Mouse (Mus musculus) embryo, embryonic 9.5 days (tissue): ENCODE data around the gene Eif4e3.

Source experiments
- DNase-seq: peaks from one replicate; pipeline ENCODE4 v3.0.0-alpha.2; 2017; ENCODE audit errors: extremely low spot score

Gene Eif4e3

GRCm38 (mm10) chr6:99624542-99624941, 42.0 kb downstream of the Eif4e3 start:
- DNase-seq = no peak

GRCm38 (mm10) chr6:99623641-99624040, 42.9 kb downstream of the Eif4e3 start:
- DNase-seq = peak; percentile 55

DNA sequence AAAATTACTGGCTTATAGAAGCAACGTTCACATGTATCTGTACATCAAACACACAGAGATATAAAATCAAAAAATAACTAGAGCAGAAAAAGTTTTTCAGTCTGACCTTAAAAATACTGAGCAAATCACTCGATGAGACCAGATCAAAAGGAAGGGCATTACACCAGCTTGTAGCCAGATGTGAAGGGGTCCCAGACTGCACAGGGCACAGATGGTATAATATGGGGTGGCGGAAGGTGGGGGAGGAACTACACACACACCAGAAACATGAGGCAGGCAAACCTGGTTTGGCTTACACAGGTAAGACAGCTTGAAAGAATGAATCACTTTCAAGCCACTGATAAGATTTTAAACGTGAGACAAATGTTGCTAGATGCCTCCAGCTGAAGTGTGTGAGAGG, 45.4 kb downstream of the Eif4e3 start:
- no peak for DNase-seq

- DNase-seq = no peak
Observed at GRCm38 (mm10) chr6:99620471-99620870, 46.1 kb downstream of the Eif4e3 start.

DNA sequence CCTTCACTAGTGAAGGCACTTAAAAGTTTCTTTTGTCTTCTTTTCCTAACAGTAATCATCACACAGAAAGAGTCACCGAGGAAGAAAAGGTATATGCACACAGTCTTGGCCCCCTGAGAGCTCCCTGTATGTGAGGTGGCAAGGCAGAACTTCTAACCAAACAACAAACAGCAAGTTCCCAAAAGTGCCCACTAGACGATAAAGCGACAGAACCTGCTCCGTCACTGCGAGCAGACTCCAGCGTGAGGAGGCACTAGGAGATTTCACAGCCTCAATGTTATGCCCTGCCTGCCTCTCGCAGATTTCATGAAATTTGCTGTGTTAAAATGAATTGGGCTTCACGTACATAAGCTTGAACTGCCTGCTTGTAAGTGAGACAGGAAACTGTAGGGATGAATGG, 46.6 kb downstream of the Eif4e3 start:
- no peak for DNase-seq

DNA sequence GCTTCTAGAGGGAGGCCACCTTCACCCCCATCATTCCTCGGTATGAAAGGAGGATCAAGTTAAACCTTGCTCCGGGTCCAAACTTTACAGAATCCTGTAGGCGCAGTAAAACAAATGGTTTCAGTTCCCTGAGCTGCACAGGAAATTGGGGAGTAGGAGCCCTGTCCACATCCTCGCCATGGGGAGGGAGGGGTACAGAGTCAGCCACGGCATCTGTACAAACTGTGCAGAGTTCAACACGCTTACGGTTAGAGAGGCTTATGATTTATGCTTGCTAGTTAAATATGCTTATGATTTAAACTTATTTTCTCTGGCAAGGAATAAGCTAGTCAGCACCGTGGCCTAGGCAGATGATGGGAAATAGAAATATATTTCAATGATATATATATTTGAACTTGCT, 47.1 kb downstream of the Eif4e3 start:
- DNase-seq = no peak

- no peak for DNase-seq
Observed at GRCm38 (mm10) chr6:99617867-99618266, 48.7 kb downstream of the Eif4e3 start.

DNA sequence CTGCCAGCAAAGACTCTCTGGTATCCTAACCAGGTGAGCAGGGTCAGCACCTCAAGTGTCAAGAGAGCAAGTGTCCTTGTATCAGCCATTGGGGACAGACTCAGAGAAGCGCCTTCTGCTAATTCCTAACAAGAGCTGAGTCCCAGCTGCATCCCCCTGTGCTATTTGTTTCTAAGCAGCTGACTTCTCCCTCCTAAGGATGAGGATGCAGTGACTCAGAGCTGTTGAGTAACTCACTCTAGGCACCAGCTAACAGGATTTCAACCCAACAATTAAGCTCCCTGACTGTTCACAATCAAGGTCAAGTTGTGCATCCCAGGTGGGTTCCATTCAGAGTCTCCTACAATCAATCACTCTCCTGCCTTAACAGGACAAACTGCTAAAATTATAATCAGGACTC, 49.2 kb downstream of the Eif4e3 start:
- DNase-seq = no peak

GRCm38 (mm10) chr6:99615272-99615751, 51.3 kb downstream of the Eif4e3 start:
- peak; percentile 47 for DNase-seq

DNA sequence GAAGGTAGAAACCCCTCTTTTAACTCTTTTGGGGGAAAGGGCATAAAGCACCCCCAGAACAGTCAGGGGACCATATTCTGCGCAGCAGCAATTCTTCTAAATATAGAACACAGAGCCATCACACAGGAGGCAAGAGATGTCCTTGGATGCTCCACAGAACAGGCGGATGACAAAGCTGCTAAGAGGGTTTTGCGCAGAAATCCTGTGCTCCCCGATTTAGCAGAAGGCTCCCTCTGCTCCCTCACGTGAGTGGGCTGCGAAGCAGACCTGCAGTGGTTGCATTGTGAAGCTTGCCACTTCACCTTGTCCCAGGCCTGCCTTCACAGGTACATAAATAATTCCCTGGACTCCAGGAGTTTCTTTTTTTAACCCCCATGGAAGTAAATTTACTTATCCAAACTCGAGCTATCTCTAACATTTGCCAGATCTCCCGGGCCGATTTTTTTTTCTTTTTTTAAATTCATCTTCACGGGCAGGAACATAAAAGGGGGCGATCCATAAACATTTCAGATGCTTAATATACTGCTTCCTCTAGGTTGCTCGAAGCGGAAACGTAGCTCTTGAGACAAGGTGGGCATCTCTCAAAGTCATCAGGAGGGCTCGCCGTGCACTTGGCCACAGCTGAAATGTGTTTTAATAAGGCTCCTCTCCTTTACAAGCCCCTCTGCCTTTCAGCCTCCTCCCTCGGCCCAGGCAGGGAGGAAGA, 51.9 kb downstream of the Eif4e3 start:
- DNase-seq = no peak

GRCm38 (mm10) chr6:99611866-99612265, 54.7 kb downstream of the Eif4e3 start:
- no peak for DNase-seq

DNA sequence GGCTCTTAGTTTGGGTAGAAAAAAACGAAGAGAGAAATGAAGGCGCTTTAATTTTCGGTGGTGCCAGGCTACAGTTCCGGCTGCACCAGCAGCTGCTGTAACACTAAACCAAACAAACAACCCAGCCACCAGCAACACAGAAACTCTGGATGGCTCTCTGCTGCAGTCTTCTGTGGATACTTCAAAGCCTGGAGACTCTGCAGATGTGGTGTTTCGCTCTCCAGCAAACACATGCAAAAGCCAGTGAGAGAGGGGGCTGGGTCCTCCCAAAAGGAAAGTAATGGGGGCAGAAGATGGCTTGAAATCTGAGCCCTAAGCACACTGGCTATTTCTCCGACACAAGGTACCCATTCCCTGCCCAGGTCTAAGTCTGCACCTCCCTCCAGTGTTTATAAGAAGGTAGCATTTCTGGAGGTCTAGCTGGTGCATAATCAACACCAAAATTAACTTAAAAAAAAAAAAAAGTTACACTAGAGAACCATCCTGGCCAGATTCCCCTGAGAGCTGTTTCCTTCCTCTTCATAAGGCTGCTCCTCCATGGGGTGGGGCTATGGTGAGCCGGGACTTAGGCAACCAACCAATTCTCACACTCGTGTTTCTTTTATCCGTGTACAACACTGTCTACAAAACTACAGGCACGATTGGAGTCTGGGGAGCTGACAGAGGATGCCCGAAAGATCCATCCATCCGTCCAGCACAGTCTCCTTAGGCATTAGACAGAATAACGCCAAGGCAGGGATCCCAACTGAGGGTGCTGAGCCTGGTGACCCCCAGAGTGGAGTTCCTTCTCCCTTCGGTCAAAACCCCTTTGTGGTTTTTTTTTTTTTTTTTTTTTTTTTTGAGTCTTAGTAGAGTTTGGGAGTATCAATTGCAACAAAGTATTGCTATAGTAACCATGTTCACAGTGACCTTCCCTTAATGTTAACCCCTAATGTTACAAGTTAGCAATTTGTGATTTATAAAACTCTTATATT, 55.8 kb downstream of the Eif4e3 start:
- DNase-seq = peak; percentile 32

DNA sequence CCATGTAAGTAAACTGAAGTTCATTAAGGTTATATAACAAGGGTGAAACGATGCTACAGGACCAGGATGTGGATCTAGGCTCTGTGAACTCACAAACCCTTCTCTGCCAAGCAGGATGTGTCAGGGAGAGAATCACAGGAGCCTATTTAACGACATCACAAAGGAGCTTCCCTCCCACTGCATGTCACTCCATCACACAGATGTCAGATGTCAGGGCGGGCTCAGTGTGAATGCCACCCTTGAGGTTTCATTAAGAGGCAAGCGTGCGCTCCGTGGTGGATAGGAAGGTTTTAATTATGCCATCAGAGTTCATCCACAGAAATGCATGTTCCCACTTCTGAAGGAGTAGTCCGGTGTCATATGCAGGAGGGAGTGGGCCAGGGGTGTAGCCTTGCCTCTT, 60.5 kb downstream of the Eif4e3 start:
- DNase-seq = no peak

DNA sequence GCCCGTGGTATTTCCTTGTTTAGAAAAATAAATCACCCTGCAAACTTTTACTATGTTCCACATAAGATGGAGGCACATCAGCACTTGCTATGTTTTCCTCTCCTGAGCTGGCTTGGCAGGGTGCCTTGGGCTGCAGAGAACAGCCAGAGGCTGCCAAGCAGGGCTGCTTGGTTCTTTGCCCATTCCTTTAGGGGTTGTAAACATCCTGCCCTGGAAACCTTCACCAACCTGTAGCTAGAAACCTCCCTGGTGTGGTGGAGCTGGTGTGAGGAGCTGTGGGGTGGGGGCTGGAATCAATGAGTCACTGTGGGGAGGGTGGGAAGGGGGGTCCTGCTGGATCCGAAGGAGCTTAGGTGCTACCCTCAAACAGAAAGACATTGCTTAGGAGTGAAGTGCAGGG, 61.8 kb downstream of the Eif4e3 start:
- DNase-seq = no peak

DNA sequence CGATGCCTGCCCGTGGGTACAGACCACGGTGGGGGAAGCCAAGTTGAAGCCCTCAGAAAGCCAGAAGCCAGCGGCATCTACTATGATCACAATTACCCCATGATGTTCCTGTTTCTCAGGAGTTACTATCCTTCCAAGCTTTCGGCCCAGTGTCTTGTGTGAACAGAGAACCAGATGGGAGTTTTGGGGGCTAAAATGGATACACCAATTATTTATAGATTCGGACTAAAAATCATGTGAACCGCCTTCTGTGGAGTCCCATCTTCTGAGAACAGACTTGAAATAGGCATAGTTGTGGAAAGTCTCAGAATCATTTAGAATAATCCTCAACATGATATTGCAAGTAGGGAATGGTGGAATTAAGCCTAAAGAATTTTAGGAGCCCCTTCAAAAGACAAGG, 64.1 kb downstream of the Eif4e3 start:
- no peak for DNase-seq

DNA sequence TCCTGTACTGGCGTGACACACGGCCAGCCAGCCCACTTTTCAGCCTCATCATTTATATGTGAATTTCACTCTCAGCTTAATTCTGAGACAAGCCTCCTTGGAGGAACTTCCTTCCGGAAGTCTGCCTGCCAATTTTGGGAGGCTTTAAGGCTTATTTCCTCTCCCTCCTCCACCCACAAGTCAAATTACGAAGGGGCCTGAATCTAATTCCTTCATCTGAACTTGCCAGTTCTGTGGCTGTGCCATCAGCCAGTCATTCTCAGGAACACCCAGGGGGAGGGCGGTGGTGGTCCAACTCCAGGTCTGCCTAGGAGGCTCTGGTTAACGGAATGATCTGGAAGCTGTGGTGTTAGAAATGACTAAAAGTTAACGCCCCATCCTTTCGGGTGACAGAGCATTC, 65.7 kb downstream of the Eif4e3 start:
- DNase-seq = no peak

DNA sequence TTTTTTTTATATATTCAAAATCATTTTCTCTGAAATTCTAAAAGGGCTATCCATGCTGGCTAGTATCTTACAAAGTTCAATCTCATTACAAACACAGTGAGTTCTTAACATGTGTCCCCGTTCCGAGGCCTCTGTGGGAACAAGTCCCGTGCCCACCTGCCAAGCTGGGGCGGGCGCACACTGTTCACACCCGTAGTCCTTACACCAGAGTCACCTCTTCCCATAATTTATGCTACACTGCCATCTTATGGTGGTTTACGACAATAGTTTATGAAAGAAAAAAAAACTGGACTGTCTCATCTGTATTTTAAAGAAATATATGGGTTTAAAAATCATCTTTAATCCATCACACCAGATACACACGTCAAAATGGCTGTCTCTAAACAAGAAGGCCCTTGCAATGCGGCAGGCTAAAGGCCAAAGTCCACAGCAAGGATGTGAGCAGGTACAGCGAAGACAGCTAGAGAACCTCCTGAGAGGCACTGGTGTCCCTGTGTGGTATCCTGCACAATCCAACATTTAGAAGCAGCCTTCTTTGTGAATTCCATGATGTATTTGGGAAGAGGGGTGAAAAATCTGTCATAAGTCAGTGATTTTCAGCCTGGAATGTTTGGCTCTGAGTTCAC, 66.3 kb downstream of the Eif4e3 start:
- DNase-seq = peak; percentile 49

DNA sequence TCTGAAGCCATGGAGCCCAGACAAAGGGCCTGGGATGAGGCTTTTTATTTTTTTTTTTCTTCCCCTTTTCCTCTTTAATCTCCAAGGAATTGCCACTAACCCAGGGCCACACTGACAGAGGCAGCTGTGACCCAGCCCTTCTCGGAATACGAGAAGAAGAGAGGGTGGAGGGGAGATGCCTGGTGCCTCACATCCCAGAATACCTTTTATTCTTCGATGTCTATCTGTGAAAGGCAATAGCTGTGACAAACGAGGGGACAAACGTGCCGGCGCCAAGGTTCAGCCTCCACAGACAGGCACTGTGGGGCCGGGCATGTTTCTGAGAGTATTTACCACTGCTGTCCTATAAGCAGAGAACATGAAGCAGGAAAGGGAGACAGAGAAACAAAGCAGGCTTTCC, 66.9 kb downstream of the Eif4e3 start:
- DNase-seq = no peak

DNA sequence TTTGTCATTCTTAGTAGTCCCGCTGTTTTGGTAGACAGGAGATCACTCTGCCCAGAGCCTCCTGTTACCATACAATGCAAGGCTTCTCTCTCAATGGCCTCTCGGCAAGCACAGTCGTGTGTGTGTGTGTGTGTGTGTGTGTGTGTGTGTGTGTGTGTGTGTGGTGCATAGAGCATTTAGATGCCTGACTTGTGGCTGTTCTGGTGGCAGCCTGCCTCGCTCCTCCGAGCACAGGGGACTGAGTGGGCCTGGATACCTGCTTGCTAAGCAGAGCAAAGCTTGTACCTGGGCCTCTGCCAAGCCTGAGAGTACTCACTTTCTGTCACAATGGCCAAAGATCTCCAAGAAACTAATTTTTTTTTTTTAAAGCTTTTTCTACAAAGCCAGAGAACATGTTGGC, 67.3 kb downstream of the Eif4e3 start:
- no peak for DNase-seq

GRCm38 (mm10) chr6:99577040-99577439, 89.5 kb downstream of the Eif4e3 start:
- no peak for DNase-seq

DNA sequence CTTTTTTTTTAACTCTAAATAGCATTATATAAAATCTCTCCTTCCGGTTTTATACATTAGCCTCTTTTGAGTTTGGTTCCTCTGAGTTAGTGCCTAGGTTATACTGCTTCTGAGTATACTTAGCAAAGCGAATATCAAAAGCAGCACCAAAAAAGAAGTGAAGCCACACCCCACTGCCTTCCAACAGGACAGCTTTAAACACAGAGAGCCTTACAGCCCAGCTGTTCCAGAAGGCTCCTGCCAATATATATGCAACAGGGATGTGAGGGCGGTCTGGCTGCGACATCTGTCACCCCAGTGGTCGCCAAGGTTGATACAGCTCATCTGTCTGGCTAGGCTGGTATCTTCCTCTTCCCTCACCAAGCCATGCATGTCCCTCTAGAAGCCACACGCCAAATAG, 90.9 kb downstream of the Eif4e3 start:
- DNase-seq = no peak
